9 mouse cellular contexts compared by ENCODE assay signal in the genomic region with DNA sequence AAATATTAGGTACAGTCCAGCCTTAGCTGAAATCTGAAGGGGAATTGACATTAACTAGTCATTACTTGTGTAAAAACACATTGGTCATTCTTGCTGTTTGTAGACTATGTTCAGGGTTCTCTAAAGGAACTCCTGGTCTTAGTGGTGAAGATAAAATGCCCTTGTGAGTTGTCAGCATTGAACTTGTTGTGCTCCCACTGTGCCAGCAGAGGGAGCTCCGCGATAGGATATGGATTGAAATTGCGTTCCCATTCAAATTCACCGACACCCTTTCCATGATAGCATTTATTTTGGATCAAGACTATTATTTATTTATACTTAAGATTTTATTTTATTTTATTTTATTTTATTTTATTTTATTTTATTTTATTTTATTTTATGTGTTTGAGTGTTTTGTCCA. TPM values are rescaled to one million over a fixed set of nuclear protein-coding genes. Genes with fewer than 3 reads are reported as not detected.
DNase-seq lines count a peak whose midpoint lies in the region; ATAC-seq and TF ChIP-seq lines count a peak whose summit lies in the region.
"Had no signal": no experiment of that assay in that cellular context is flagged by ENCODE, and none has a peak within 500 bp of the region (broad histone marks: within the 10 kb centered on the region; RNA-seq: fewer than 3 reads in every experiment).

No protein-coding gene starts in this region.

- peaks cover 12% of the 10 kb centered on the region for H3K4me1 ChIP-seq in heart, embryonic 10.5 days
- no peaks in the 10 kb centered on the region for H3K4me1 ChIP-seq in liver, postnatal 0 days (ENCODE audit: insufficient read depth)

- no peak overlapping the region for H3K4me3 ChIP-seq in heart, embryonic 10.5 days
- H3K4me3 ChIP-seq in liver, postnatal 0 days (ENCODE audit: low read depth, low read length) = no peak overlapping the region
- H3K4me3 ChIP-seq: limb, embryonic 13.5 days had no signal

- no peak for ATAC-seq in liver, postnatal 0 days

- TF ChIP-seq EP300 in liver, postnatal 0 days (IDR thresholded peaks at IDR 0.05; ENCODE audit: low read depth) = no peak

- H3K27me3 ChIP-seq in heart, embryonic 10.5 days (ENCODE audit: insufficient read depth, poor library complexity, severe bottlenecking) = no peaks in the 10 kb centered on the region
- no peaks in the 10 kb centered on the region for H3K27me3 ChIP-seq in liver, postnatal 0 days (ENCODE audit: insufficient read depth, low read length)
- H3K27me3 ChIP-seq: limb, embryonic 13.5 days had no signal

- no peak overlapping the region for H3K9ac ChIP-seq in liver, postnatal 0 days (replicated peaks)
- H3K9ac ChIP-seq: limb, embryonic 13.5 days had no signal

- H3K4me2 ChIP-seq in liver, postnatal 0 days (ENCODE audit: low read depth, low read length) = no peak overlapping the region
- H3K4me2 ChIP-seq: limb, embryonic 13.5 days had no signal

- no peak overlapping the region for H3K27ac ChIP-seq in heart, embryonic 10.5 days
- no peak overlapping the region for H3K27ac ChIP-seq in liver, postnatal 0 days (ENCODE audit: low read depth)
- H3K27ac ChIP-seq: limb, embryonic 13.5 days had no signal

- 41% methylated on average over 4 of the region's 4 CpGs for WGBS in heart, embryonic 10.5 days
- WGBS in liver, postnatal 0 days (ENCODE audit: insufficient replicate concordance) = 33% methylated on average over 4 of the region's 4 CpGs

- peaks cover 59% of the 10 kb centered on the region for H3K36me3 ChIP-seq in heart, embryonic 10.5 days
- peaks cover 61% of the 10 kb centered on the region for H3K36me3 ChIP-seq in liver, postnatal 0 days (replicated peaks; ENCODE audit: insufficient read depth, low read length)

- peak; percentile 89 for DNase-seq in heart, adult 11 months
- no peak for DNase-seq in heart, embryonic 10.5 days (ENCODE audit: low spot score)
- peak; percentile 50 for DNase-seq in CD4-positive helper T cell, adult 2 months (ENCODE audit: low read depth, low spot score)
- DNase-seq in adrenal gland, postnatal 14 days = peak; percentile 73
- DNase-seq in embryo, embryonic 11.5 days (ENCODE audit: low read depth, low spot score) = peak; percentile 27
- DNase-seq in kidney, adult 8-10 months = peak; percentile 14 to 62
- peak; percentile 64 for DNase-seq in liver, postnatal 0 days
- peak; percentile 36 to 51 for DNase-seq in right cerebral cortex, postnatal 36 days (ENCODE audit: low spot score in 2 of 2)

- TF ChIP-seq CTCF in liver, postnatal 0 days (IDR thresholded peaks at IDR 0.05; ENCODE audit: low read depth) = peak; percentile 83

- H3K9me3 ChIP-seq in heart, embryonic 10.5 days = no peaks in the 10 kb centered on the region
- H3K9me3 ChIP-seq in liver, postnatal 0 days (ENCODE audit: low read length) = no peaks in the 10 kb centered on the region
- H3K9me3 ChIP-seq: limb, embryonic 13.5 days had no signal

RNA-seq across cellular contexts. Expression of gene Tomm34, which starts 32.5 kb away (rescaled TPM):
- polyA plus RNA-seq in heart, embryonic 10.5 days (2016; fragmentation: Nextera tagmentation; extraction: Ambion mirVana) = 58.7 and 65.0 TPM in 2 replicates
- total RNA-seq in adrenal gland, postnatal 14 days (2021) = 28.9 and 32.2 TPM in 2 replicates
- 11.6 and 13.3 TPM in 2 replicates for polyA plus RNA-seq in liver, postnatal 0 days (2015; fragmentation: Nextera tagmentation; extraction: Ambion mirVana)

RNA-seq across cellular contexts. Expression of gene Stk4, which starts 33.4 kb away (rescaled TPM):
- polyA plus RNA-seq in heart, embryonic 10.5 days (2016; fragmentation: Nextera tagmentation; extraction: Ambion mirVana) = 20.5 and 23.6 TPM in 2 replicates
- 28.6 and 36.1 TPM in 2 replicates for total RNA-seq in adrenal gland, postnatal 14 days (2021)
- polyA plus RNA-seq in liver, postnatal 0 days (2015; fragmentation: Nextera tagmentation; extraction: Ambion mirVana) = 9.8 and 10.8 TPM in 2 replicates
